11 mouse cellular contexts compared by ENCODE assay signal in the genomic region with DNA sequence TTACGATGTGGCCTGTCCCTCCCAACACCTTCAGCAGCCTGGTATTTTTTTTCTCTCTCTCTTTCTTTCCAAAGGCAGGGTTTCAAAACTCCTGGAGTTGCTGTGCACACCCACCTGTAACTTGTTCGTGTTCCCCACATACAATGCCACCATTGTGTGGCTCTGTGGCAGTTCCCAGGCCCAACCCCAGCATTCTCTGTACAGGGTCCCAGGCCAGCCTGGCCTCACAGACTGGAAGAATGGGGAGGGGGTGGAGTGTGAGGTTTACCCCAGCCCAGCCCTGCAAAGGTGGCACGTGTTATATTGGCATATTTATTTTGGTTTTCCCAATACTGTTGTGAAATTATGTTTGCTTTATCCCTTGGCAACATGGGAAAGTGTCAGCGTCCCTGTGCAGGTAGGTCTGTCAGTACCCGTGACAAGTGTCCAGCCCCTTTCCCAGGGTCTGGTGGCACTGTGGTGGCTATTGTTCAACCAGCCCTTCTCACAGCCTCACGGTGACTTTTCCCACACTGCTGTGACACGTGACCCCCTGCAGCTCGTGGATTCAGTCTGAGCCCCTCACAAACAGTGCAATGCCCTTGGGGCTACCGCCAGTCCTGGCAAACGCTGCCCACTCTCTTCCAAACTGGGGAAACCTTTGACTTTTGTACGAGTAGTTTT.
DNase-seq lines count a peak whose midpoint lies in the region; ATAC-seq and TF ChIP-seq lines count a peak whose summit lies in the region.
"Had no signal": no experiment of that assay in that cellular context is flagged by ENCODE, and none has a peak within 500 bp of the region (broad histone marks: within the 10 kb centered on the region; RNA-seq: fewer than 3 reads in every experiment).

No protein-coding gene starts in this region.

- DNase-seq in forebrain, embryonic 10.5 days (ENCODE audit: extremely low spot score, low spot score) = no peak
- no peak for DNase-seq in lung, adult 2 months
- no peak for DNase-seq in heart, adult 18-20 months
- DNase-seq: forebrain, postnatal 0 days; thymus, postnatal 25 days had no signal

- ATAC-seq in forebrain, embryonic 16.5 days = no peak
- peak; percentile 52; the same call in 1 of the 2 replicates for ATAC-seq in lung, embryonic 15.5 days (ENCODE audit: borderline replicate concordance, extremely low read depth, low FRiP score, low TSS enrichment)
- 0 out of 2 replicates have a peak, but pooled peaks have one; percentile 34 for ATAC-seq in hindbrain, embryonic 16.5 days
- ATAC-seq in midbrain, embryonic 16.5 days = 0 out of 2 replicates have a peak, but pooled peaks have one; percentile 19
- ATAC-seq in granulocyte monocyte progenitor cell, adult 5-6 weeks (replicated peaks; ENCODE audit: poor library complexity, severe bottlenecking) = no peak
- ATAC-seq: forebrain, postnatal 0 days had no signal

- WGBS in forebrain, embryonic 10.5 days = 51% methylated on average over 11 of the region's 11 CpGs
- 24% methylated on average over 11 of the region's 11 CpGs for WGBS in forebrain, embryonic 16.5 days
- WGBS in lung, embryonic 15.5 days = 44% methylated on average over 11 of the region's 11 CpGs
- WGBS in lung, adult 2 months = 52% methylated on average over 11 of the region's 11 CpGs
- WGBS in hindbrain, embryonic 16.5 days = 36% methylated on average over 11 of the region's 11 CpGs
- WGBS in midbrain, embryonic 16.5 days = 40% methylated on average over 11 of the region's 11 CpGs

- peaks cover 45% of the 10 kb centered on the region for H3K4me1 ChIP-seq in forebrain, embryonic 10.5 days
- peaks cover 22% of the 10 kb centered on the region for H3K4me1 ChIP-seq in forebrain, embryonic 16.5 days (replicated peaks; ENCODE audit: control insufficient read depth, insufficient read depth, low read length)
- no peaks in the 10 kb centered on the region for H3K4me1 ChIP-seq in lung, embryonic 15.5 days
- peaks cover 2% of the 10 kb centered on the region; the same call in 1 of the 2 replicates for H3K4me1 ChIP-seq in lung, adult 2 months (ENCODE audit: control insufficient read depth, insufficient read depth, low read length)
- H3K4me1 ChIP-seq in hindbrain, embryonic 16.5 days (ENCODE audit: control insufficient read depth, insufficient read depth, low read depth, low read length) = peaks cover 22% of the 10 kb centered on the region
- H3K4me1 ChIP-seq in midbrain, embryonic 16.5 days (ENCODE audit: control insufficient read depth, insufficient read depth, low read length) = peaks cover 27% of the 10 kb centered on the region

- no peak for TF ChIP-seq POLR2A in lung, adult 2 months (IDR thresholded peaks at IDR 0.05; ENCODE audit: borderline replicate concordance, extremely low read depth, low read depth, low read length)

- H3K27me3 ChIP-seq in forebrain, embryonic 10.5 days (ENCODE audit: poor library complexity, severe bottlenecking) = peaks cover 19% of the 10 kb centered on the region
- H3K27me3 ChIP-seq in forebrain, embryonic 16.5 days (replicated peaks; ENCODE audit: control insufficient read depth, insufficient read depth, low read length) = no peaks in the 10 kb centered on the region
- H3K27me3 ChIP-seq in lung, embryonic 15.5 days = no peaks in the 10 kb centered on the region
- no peaks in the 10 kb centered on the region for H3K27me3 ChIP-seq in hindbrain, embryonic 16.5 days (replicated peaks; ENCODE audit: control insufficient read depth, insufficient read depth, low read length)
- no peaks in the 10 kb centered on the region for H3K27me3 ChIP-seq in midbrain, embryonic 16.5 days (ENCODE audit: control insufficient read depth, insufficient read depth, low read depth, low read length)

- no peak for TF ChIP-seq CTCF in lung, adult 2 months (IDR thresholded peaks at IDR 0.05; ENCODE audit: insufficient read depth, low read length)

- no peak overlapping the region for H3K4me2 ChIP-seq in forebrain, embryonic 16.5 days (ENCODE audit: low read length)
- H3K4me2 ChIP-seq in lung, embryonic 15.5 days = no peak overlapping the region
- no peak overlapping the region for H3K4me2 ChIP-seq in hindbrain, embryonic 16.5 days (ENCODE audit: low read length)
- H3K4me2 ChIP-seq in midbrain, embryonic 16.5 days (ENCODE audit: low read length) = no peak overlapping the region

- H3K4me3 ChIP-seq in forebrain, embryonic 10.5 days = no peak overlapping the region
- H3K4me3 ChIP-seq in forebrain, embryonic 16.5 days (replicated peaks; ENCODE audit: low read length) = no peak overlapping the region
- no peak overlapping the region for H3K4me3 ChIP-seq in lung, embryonic 15.5 days
- no peak overlapping the region for H3K4me3 ChIP-seq in lung, adult 2 months (replicated peaks; ENCODE audit: extremely low read depth, low read depth, low read length)
- H3K4me3 ChIP-seq in hindbrain, embryonic 16.5 days (ENCODE audit: low read length) = no peak overlapping the region
- no peak overlapping the region for H3K4me3 ChIP-seq in midbrain, embryonic 16.5 days (ENCODE audit: low read depth, low read length)

- H3K36me3 ChIP-seq in forebrain, embryonic 10.5 days (replicated peaks) = no peaks in the 10 kb centered on the region
- H3K36me3 ChIP-seq in forebrain, embryonic 16.5 days (ENCODE audit: control insufficient read depth, insufficient read depth) = no peaks in the 10 kb centered on the region
- H3K36me3 ChIP-seq in lung, embryonic 15.5 days = no peaks in the 10 kb centered on the region
- H3K36me3 ChIP-seq in hindbrain, embryonic 16.5 days (ENCODE audit: control insufficient read depth, insufficient read depth, low read length) = no peaks in the 10 kb centered on the region
- H3K36me3 ChIP-seq in midbrain, embryonic 16.5 days (ENCODE audit: control insufficient read depth, insufficient read depth, low read length) = no peaks in the 10 kb centered on the region
- H3K36me3 ChIP-seq: G1E had no signal

- no peaks in the 10 kb centered on the region for H3K9me3 ChIP-seq in forebrain, embryonic 10.5 days
- H3K9me3 ChIP-seq in forebrain, embryonic 16.5 days (ENCODE audit: control insufficient read depth, low read length) = no peaks in the 10 kb centered on the region
- no peaks in the 10 kb centered on the region for H3K9me3 ChIP-seq in lung, embryonic 15.5 days
- H3K9me3 ChIP-seq in hindbrain, embryonic 16.5 days (ENCODE audit: control insufficient read depth, low read length) = no peaks in the 10 kb centered on the region
- H3K9me3 ChIP-seq in midbrain, embryonic 16.5 days (replicated peaks; ENCODE audit: control insufficient read depth, low read length, poor library complexity, severe bottlenecking) = no peaks in the 10 kb centered on the region

- H3K27ac ChIP-seq in forebrain, embryonic 10.5 days = peak overlapping the region; percentile 70
- H3K27ac ChIP-seq in forebrain, embryonic 16.5 days (ENCODE audit: low read length) = no peak overlapping the region
- H3K27ac ChIP-seq in lung, embryonic 15.5 days = 0 out of 2 replicates have a peak overlapping the region, but pooled peaks have one; percentile 0
- H3K27ac ChIP-seq in hindbrain, embryonic 16.5 days (ENCODE audit: low read depth, low read length) = no peak overlapping the region
- H3K27ac ChIP-seq in midbrain, embryonic 16.5 days (ENCODE audit: low read length) = no peak overlapping the region

- H3K9ac ChIP-seq in forebrain, embryonic 16.5 days (replicated peaks; ENCODE audit: low read depth, low read length) = no peak overlapping the region
- H3K9ac ChIP-seq in lung, embryonic 15.5 days = no peak overlapping the region
- no peak overlapping the region for H3K9ac ChIP-seq in hindbrain, embryonic 16.5 days (ENCODE audit: low read depth, low read length)
- H3K9ac ChIP-seq in midbrain, embryonic 16.5 days (ENCODE audit: low read depth, low read length) = no peak overlapping the region
- H3K9ac ChIP-seq: forebrain, postnatal 0 days had no signal

Comparison
In these comparisons a context has a peak if more than half of its experiments do, and no peak if none do; other contexts are left out.
1. H3K27ac ChIP-seq: peak in forebrain, embryonic 10.5 days (single experiment) and lung, embryonic 15.5 days (single experiment); none in forebrain, embryonic 16.5 days (single experiment), hindbrain, embryonic 16.5 days (single experiment) and midbrain, embryonic 16.5 days (single experiment).
2. ATAC-seq: peak in lung, embryonic 15.5 days (single experiment), hindbrain, embryonic 16.5 days (single experiment) and midbrain, embryonic 16.5 days (single experiment); none in forebrain, embryonic 16.5 days (single experiment) and granulocyte monocyte progenitor cell, adult 5-6 weeks (single experiment).